ENCODE assay signal across 11 mouse cellular contexts in genomic region chr12:104351812-104352211, GRCm38 (mm10). TPM values are rescaled to one million over a fixed set of nuclear protein-coding genes. Genes with fewer than 3 reads are reported as not detected.
DNase-seq lines count a peak whose midpoint lies in the region; ATAC-seq and TF ChIP-seq lines count a peak whose summit lies in the region.
"Not testable (repeated sequence)": the region's sequence is repeated elsewhere in the genome, so short reads cannot be mapped to it uniquely, and the experiment has no call there.
"Had no signal": no experiment of that assay in that cellular context is flagged by ENCODE, and none has a peak within 500 bp of the region (broad histone marks: within the 10 kb centered on the region; RNA-seq: fewer than 3 reads in every experiment).

No protein-coding gene starts in this region.

- ATAC-seq in embryonic facial prominence, embryonic 11.5 days (replicated peaks; ENCODE audit: insufficient number of reproducible peaks, low FRiP score, low TSS enrichment, low read depth); stomach, postnatal 0 days (ENCODE audit: low FRiP score, low TSS enrichment): not testable (repeated sequence)
- peak; percentile 65 for ATAC-seq in granulocyte monocyte progenitor cell, adult 5-6 weeks (replicated peaks; ENCODE audit: poor library complexity, severe bottlenecking)
- peak; percentile 84 for ATAC-seq in megakaryocyte progenitor cell, adult 5-6 weeks (replicated peaks; ENCODE audit: poor library complexity)

- TF ChIP-seq CTCF in stomach, postnatal 0 days (IDR thresholded peaks at IDR 0.05; ENCODE audit: low read depth) = peak; percentile 71

- H3K9ac ChIP-seq in embryonic facial prominence, embryonic 11.5 days (replicated peaks; ENCODE audit: low read length); stomach, postnatal 0 days (ENCODE audit: low read length): not testable (repeated sequence)

- not testable (repeated sequence) for H3K27ac ChIP-seq in embryonic facial prominence, embryonic 11.5 days (replicated peaks; ENCODE audit: low read depth, low read length); stomach, postnatal 0 days (replicated peaks)

- 36% methylated on average over 3 of the region's 3 CpGs for WGBS in embryonic facial prominence, embryonic 11.5 days
- WGBS in stomach, postnatal 0 days = 25% methylated on average over 3 of the region's 3 CpGs

- intact Hi-C loops in left cerebral cortex, postnatal 10 days (cut with DNase I) = loop anchor here (5.0 kb wide), 1 partner anchor 65 kb away; no protein-coding TSS in a partner anchor

- H3K4me2 ChIP-seq in embryonic facial prominence, embryonic 11.5 days (ENCODE audit: low read depth, low read length); stomach, postnatal 0 days (replicated peaks; ENCODE audit: low read depth): not testable (repeated sequence)

- H3K27me3 ChIP-seq in embryonic facial prominence, embryonic 11.5 days (ENCODE audit: control insufficient read depth, insufficient read depth, low read length); stomach, postnatal 0 days (ENCODE audit: control insufficient read depth, insufficient read depth, low read length): not testable (repeated sequence)

- not testable (repeated sequence) for H3K36me3 ChIP-seq in embryonic facial prominence, embryonic 11.5 days (replicated peaks; ENCODE audit: control insufficient read depth, insufficient read depth, low read depth, low read length); stomach, postnatal 0 days (ENCODE audit: control insufficient read depth, insufficient read depth, low read length)

- not testable (repeated sequence) for H3K4me1 ChIP-seq in embryonic facial prominence, embryonic 11.5 days (ENCODE audit: control insufficient read depth, insufficient read depth, low read length); stomach, postnatal 0 days (replicated peaks; ENCODE audit: control insufficient read depth, insufficient read depth)

- peak; percentile 6 for DNase-seq in CD4-positive, CD25-positive, alpha-beta regulatory T cell, adult 2 months (ENCODE audit: low read depth, low spot score)
- peak; percentile 61 for DNase-seq in brain, adult 2 months (ENCODE audit: low read depth, low spot score)
- peak; percentile 29 for DNase-seq in embryonic facial prominence, embryonic 11.5 days (ENCODE audit: low spot score)
- peak; percentile 48 to 67 for DNase-seq in kidney, adult 8-10 months
- peak; percentile 18 to 53 for DNase-seq in left cerebral cortex, postnatal 10 days (ENCODE audit: extremely low spot score in 1 of 2, low spot score in 2 of 2)
- DNase-seq in stomach, postnatal 0 days (ENCODE audit: low spot score) = peak; percentile 21

- H3K4me3 ChIP-seq in embryonic facial prominence, embryonic 11.5 days (ENCODE audit: low read depth, low read length); stomach, postnatal 0 days (ENCODE audit: low read depth, low read length): not testable (repeated sequence)

- not testable (repeated sequence) for H3K9me3 ChIP-seq in embryonic facial prominence, embryonic 11.5 days (replicated peaks; ENCODE audit: control insufficient read depth, low read length); stomach, postnatal 0 days (ENCODE audit: control insufficient read depth, low read length)

- not testable (repeated sequence) for TF ChIP-seq EP300 in stomach, postnatal 0 days (optimal IDR thresholded peaks at IDR 0.05)

RNA-seq across cellular contexts. Expression of gene Serpina3k, which starts 13.5 kb away (rescaled TPM):
- polyA plus RNA-seq in embryonic facial prominence, embryonic 11.5 days (2014; fragmentation: Nextera tagmentation; extraction: Ambion mirVana) = not detected in 2 replicates
- total RNA-seq in granulocyte monocyte progenitor cell, adult 5-6 weeks (2014; fragmentation: Nextera tagmentation) = not detected in 2 replicates
- not detected in 2 replicates for total RNA-seq in granulocyte monocyte progenitor cell, adult 5-6 weeks (2017)
- total RNA-seq in left cerebral cortex, postnatal 10 days (2021) = not detected
- total RNA-seq in megakaryocyte progenitor cell, adult 5-6 weeks (2015) = not detected in 2 replicates
- total RNA-seq in megakaryocyte progenitor cell, adult 5-6 weeks (2017) = not detected in 2 replicates
- 0.15 and 0.24 TPM in 2 replicates for polyA plus RNA-seq in stomach, postnatal 0 days (2015; fragmentation: Nextera tagmentation; extraction: Ambion mirVana)
- total RNA-seq: megakaryocyte, adult 5-6 weeks had no signal
- polyA plus RNA-seq: kidney, embryonic 16.5 days had no signal

RNA-seq across cellular contexts. Expression of gene Serpina3m, which starts 13.5 kb away (rescaled TPM):
- not detected in 2 replicates for polyA plus RNA-seq in embryonic facial prominence, embryonic 11.5 days (2014; fragmentation: Nextera tagmentation; extraction: Ambion mirVana)
- total RNA-seq in granulocyte monocyte progenitor cell, adult 5-6 weeks (2014; fragmentation: Nextera tagmentation) = not detected in 2 replicates
- total RNA-seq in granulocyte monocyte progenitor cell, adult 5-6 weeks (2017) = not detected in 2 replicates
- total RNA-seq in left cerebral cortex, postnatal 10 days (2021) = not detected
- not detected in 2 replicates for total RNA-seq in megakaryocyte progenitor cell, adult 5-6 weeks (2015)
- total RNA-seq in megakaryocyte progenitor cell, adult 5-6 weeks (2017) = not detected in 2 replicates
- polyA plus RNA-seq in stomach, postnatal 0 days (2015; fragmentation: Nextera tagmentation; extraction: Ambion mirVana) = 0.30 TPM in 1 of 2 replicates, not detected in the other
- total RNA-seq: megakaryocyte, adult 5-6 weeks had no signal
- polyA plus RNA-seq: kidney, embryonic 16.5 days had no signal

RNA-seq across cellular contexts. Expression of gene Serpina3j, which starts 37.5 kb away (rescaled TPM):
- not detected in 2 replicates for polyA plus RNA-seq in embryonic facial prominence, embryonic 11.5 days (2014; fragmentation: Nextera tagmentation; extraction: Ambion mirVana)
- not detected in 2 replicates for total RNA-seq in granulocyte monocyte progenitor cell, adult 5-6 weeks (2014; fragmentation: Nextera tagmentation)
- not detected in 2 replicates for total RNA-seq in granulocyte monocyte progenitor cell, adult 5-6 weeks (2017)
- total RNA-seq in left cerebral cortex, postnatal 10 days (2021) = not detected
- total RNA-seq in megakaryocyte progenitor cell, adult 5-6 weeks (2015) = not detected in 2 replicates
- total RNA-seq in megakaryocyte progenitor cell, adult 5-6 weeks (2017) = not detected in 2 replicates
- polyA plus RNA-seq in stomach, postnatal 0 days (2015; fragmentation: Nextera tagmentation; extraction: Ambion mirVana) = 0.13 and 0.15 TPM in 2 replicates
- total RNA-seq: megakaryocyte, adult 5-6 weeks had no signal
- polyA plus RNA-seq: gonadal fat pad, adult 2 months; kidney, embryonic 16.5 days had no signal

RNA-seq across cellular contexts. Expression of gene Serpina3n, which starts 54.7 kb away (rescaled TPM):
- polyA plus RNA-seq in embryonic facial prominence, embryonic 11.5 days (2014; fragmentation: Nextera tagmentation; extraction: Ambion mirVana) = 0.10 and 0.13 TPM in 2 replicates
- not detected in 2 replicates for total RNA-seq in granulocyte monocyte progenitor cell, adult 5-6 weeks (2014; fragmentation: Nextera tagmentation)
- total RNA-seq in granulocyte monocyte progenitor cell, adult 5-6 weeks (2017) = not detected in 2 replicates
- 1 to 10 TPM; 4.2 to 6.9 TPM for total RNA-seq in left cerebral cortex, postnatal 10 days (2021)
- total RNA-seq in megakaryocyte progenitor cell, adult 5-6 weeks (2015) = not detected in 2 replicates
- total RNA-seq in megakaryocyte progenitor cell, adult 5-6 weeks (2017) = not detected in 2 replicates
- 0.53 and 1.6 TPM in 2 replicates for polyA plus RNA-seq in stomach, postnatal 0 days (2015; fragmentation: Nextera tagmentation; extraction: Ambion mirVana)
- polyA plus RNA-seq: kidney, embryonic 16.5 days had no signal

Comparison
In these comparisons a context has a peak if more than half of its experiments do, and no peak if none do; other contexts are left out.
1. DNase-seq: peak in every context shown above with its lines; median percentile 61 in brain, adult 2 months; 58 in kidney, adult 8-10 months; 36 in left cerebral cortex, postnatal 10 days; 29 in embryonic facial prominence, embryonic 11.5 days; 21 in stomach, postnatal 0 days; 6 in CD4-positive, CD25-positive, alpha-beta regulatory T cell, adult 2 months.